28 mouse cellular contexts compared by ENCODE assay signal in the genomic region with DNA sequence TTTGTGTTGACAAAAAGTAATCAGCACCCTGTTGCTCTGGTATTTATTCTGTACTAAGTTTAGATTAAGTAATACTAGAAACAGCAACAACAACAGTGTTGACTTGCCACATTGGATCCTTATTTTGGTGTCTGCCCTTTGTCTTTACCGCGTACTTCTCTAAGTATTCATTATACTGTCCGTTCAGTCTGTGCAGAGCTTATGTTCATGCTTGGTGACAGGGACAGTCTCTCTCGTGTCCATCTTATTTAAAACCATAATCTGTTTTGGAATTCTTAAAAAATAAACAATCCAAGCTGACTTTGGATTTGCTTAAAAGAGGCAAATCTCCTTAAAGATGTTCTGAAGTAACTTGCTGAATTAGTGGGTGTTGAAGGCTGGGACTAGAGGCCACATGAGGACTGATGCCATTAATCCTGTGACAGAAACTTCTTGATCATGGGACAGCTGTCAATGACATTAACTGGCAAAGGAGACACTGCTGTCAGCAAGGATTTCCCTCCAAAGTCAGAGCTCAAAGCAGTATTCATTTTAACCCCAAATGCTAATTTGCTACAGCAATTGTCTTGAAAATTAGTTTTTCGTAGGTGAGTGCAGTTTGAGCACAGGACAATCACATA. TPM values are rescaled to one million over a fixed set of nuclear protein-coding genes. Genes with fewer than 3 reads are reported as not detected.
A peak's percentile ranks its signal among the peaks of the same experiment; 100 is the strongest.
DNase-seq lines count a peak whose midpoint lies in the region; ATAC-seq and TF ChIP-seq lines count a peak whose summit lies in the region.
"Had no signal": no experiment of that assay in that cellular context is flagged by ENCODE, and none has a peak within 500 bp of the region (broad histone marks: within the 10 kb centered on the region; RNA-seq: fewer than 3 reads in every experiment).

No protein-coding gene starts in this region.

- ATAC-seq in lung, embryonic 15.5 days (ENCODE audit: borderline replicate concordance, extremely low read depth, low FRiP score, low TSS enrichment), result peak; percentile 79
- no peak for ATAC-seq in lung, postnatal 0 days
- ATAC-seq: activated CD4-positive, CD25-positive, alpha-beta regulatory T cell, adult 4 months; forebrain, embryonic 15.5 days; hindbrain, embryonic 16.5 days had no signal

- H3K4me2 ChIP-seq in lung, embryonic 15.5 days, result 0 out of 2 replicates have a peak overlapping the region, but pooled peaks have one; percentile 5
- no peak overlapping the region for H3K4me2 ChIP-seq in lung, postnatal 0 days (replicated peaks; ENCODE audit: low read depth, low read length)
- H3K4me2 ChIP-seq: embryonic facial prominence, embryonic 12.5 days; embryonic facial prominence, embryonic 15.5 days; forebrain, embryonic 12.5 days; forebrain, embryonic 15.5 days; heart, embryonic 15.5 days; hindbrain, embryonic 13.5 days had no signal

- TF ChIP-seq POLR2A in embryonic fibroblast, embryonic 13.5 days (IDR thresholded peaks at IDR 0.05; ENCODE audit: low read depth, low read length), result no peak

- peak; percentile 31 for DNase-seq in embryo, embryonic 10 days (ENCODE audit: low spot score)
- no peak for DNase-seq in embryo, embryonic 10.5 days (ENCODE audit: low spot score)
- no peak for DNase-seq in lung, postnatal 0 days (ENCODE audit: low spot score)
- peak; percentile 22 for DNase-seq in lung, postnatal 25 days (ENCODE audit: low spot score)
- no peak for DNase-seq in lung, postnatal 4 days
- no peak for DNase-seq in thymus, postnatal 14 days
- DNase-seq: adrenal gland, adult 8-10 months; adrenal gland, postnatal 25 days; cerebellum, adult 11-12 months; cerebellum, adult 8-10 months; cerebellum, postnatal 10 days; cerebellum, postnatal 36 days; gastrocnemius, postnatal 36 days; heart, postnatal 10 days; heart, postnatal 36 days had no signal

- no peak for TF ChIP-seq EP300 in lung, postnatal 0 days (IDR thresholded peaks at IDR 0.05)

- H3K27me3 ChIP-seq in lung, embryonic 15.5 days, result no peaks in the 10 kb centered on the region
- H3K27me3 ChIP-seq in lung, postnatal 0 days (replicated peaks; ENCODE audit: insufficient read depth, low read length), result no peaks in the 10 kb centered on the region
- H3K27me3 ChIP-seq: embryonic facial prominence, embryonic 12.5 days; embryonic facial prominence, embryonic 15.5 days; forebrain, embryonic 12.5 days; forebrain, embryonic 15.5 days; heart, embryonic 15.5 days; hindbrain, embryonic 13.5 days had no signal

- H3K36me3 ChIP-seq in lung, embryonic 15.5 days, result no peaks in the 10 kb centered on the region
- H3K36me3 ChIP-seq in lung, postnatal 0 days (ENCODE audit: insufficient read depth, low read length), result no peaks in the 10 kb centered on the region
- H3K36me3 ChIP-seq: embryonic facial prominence, embryonic 12.5 days; embryonic facial prominence, embryonic 15.5 days; forebrain, embryonic 12.5 days; forebrain, embryonic 15.5 days; heart, embryonic 12.5 days; heart, embryonic 15.5 days; hindbrain, embryonic 10.5 days; hindbrain, embryonic 13.5 days had no signal

- H3K27ac ChIP-seq in lung, embryonic 15.5 days, result peak overlapping the region; percentile 68
- no peak overlapping the region for H3K27ac ChIP-seq in lung, postnatal 0 days (ENCODE audit: low read length)
- peak overlapping the region; percentile 57 for H3K27ac ChIP-seq in embryonic fibroblast, embryonic 13.5 days (ENCODE audit: insufficient read depth, low read length)
- H3K27ac ChIP-seq: embryonic facial prominence, embryonic 12.5 days; embryonic facial prominence, embryonic 15.5 days; forebrain, embryonic 12.5 days; forebrain, embryonic 15.5 days; heart, embryonic 15.5 days; hindbrain, embryonic 10.5 days; hindbrain, embryonic 13.5 days had no signal

- no peak overlapping the region for H3K4me3 ChIP-seq in lung, embryonic 15.5 days
- no peak overlapping the region for H3K4me3 ChIP-seq in lung, postnatal 0 days (ENCODE audit: low read depth, low read length)
- no peak overlapping the region for H3K4me3 ChIP-seq in embryonic fibroblast, embryonic 13.5 days (ENCODE audit: insufficient read depth, low read length)
- H3K4me3 ChIP-seq: embryonic facial prominence, embryonic 12.5 days; embryonic facial prominence, embryonic 15.5 days; erythroblast, embryonic 14.5 days; forebrain, embryonic 12.5 days; forebrain, embryonic 15.5 days; heart, embryonic 12.5 days; heart, embryonic 15.5 days; hindbrain, embryonic 10.5 days; hindbrain, embryonic 13.5 days had no signal

- 55% methylated on average over 5 of the region's 5 CpGs for WGBS in lung, embryonic 15.5 days
- WGBS in lung, postnatal 0 days, result 64% methylated on average over 5 of the region's 5 CpGs

- peaks cover 20% of the 10 kb centered on the region for H3K4me1 ChIP-seq in lung, embryonic 15.5 days
- peaks cover 3% of the 10 kb centered on the region; the same call in 1 of the 2 replicates for H3K4me1 ChIP-seq in lung, postnatal 0 days (ENCODE audit: insufficient read depth, low read depth, low read length)
- H3K4me1 ChIP-seq in embryonic fibroblast, embryonic 13.5 days (ENCODE audit: control insufficient read depth, insufficient read depth, low read length), result peaks cover 8% of the 10 kb centered on the region
- H3K4me1 ChIP-seq: forebrain, embryonic 15.5 days; hindbrain, embryonic 13.5 days had no signal

- H3K9me3 ChIP-seq in lung, embryonic 15.5 days, result no peaks in the 10 kb centered on the region
- H3K9me3 ChIP-seq in lung, postnatal 0 days (ENCODE audit: low read length), result no peaks in the 10 kb centered on the region
- H3K9me3 ChIP-seq: embryonic facial prominence, embryonic 12.5 days; embryonic facial prominence, embryonic 15.5 days; forebrain, embryonic 12.5 days; forebrain, embryonic 15.5 days; heart, embryonic 12.5 days; heart, embryonic 15.5 days; hindbrain, embryonic 10.5 days; hindbrain, embryonic 13.5 days had no signal

- H3K9ac ChIP-seq in lung, embryonic 15.5 days, result no peak overlapping the region
- no peak overlapping the region for H3K9ac ChIP-seq in lung, postnatal 0 days (replicated peaks; ENCODE audit: low read depth)
- H3K9ac ChIP-seq: embryonic facial prominence, embryonic 12.5 days; embryonic facial prominence, embryonic 15.5 days; forebrain, embryonic 12.5 days; forebrain, embryonic 15.5 days; heart, embryonic 12.5 days; heart, embryonic 15.5 days; hindbrain, embryonic 13.5 days had no signal

- TF ChIP-seq CTCF in lung, postnatal 0 days (IDR thresholded peaks at IDR 0.05), result no peak
- no peak for TF ChIP-seq CTCF in embryonic fibroblast, embryonic 13.5 days (IDR thresholded peaks at IDR 0.05; ENCODE audit: borderline replicate concordance, insufficient read depth, low read length)

RNA-seq across cellular contexts. Expression of gene Hmgcll1, which starts 55.8 kb away (rescaled TPM):
- polyA plus RNA-seq in lung, embryonic 15.5 days (2015; fragmentation: Nextera tagmentation; extraction: Ambion mirVana), result 8.8 and 9.9 TPM in 2 replicates
- polyA plus RNA-seq in lung, postnatal 0 days (2015; fragmentation: Nextera tagmentation; extraction: Ambion mirVana), result 4.7 and 5.7 TPM in 2 replicates
- 3.5 and 4.3 TPM in 2 replicates for polyA plus RNA-seq in embryonic fibroblast, embryonic 13.5 days (2011; ENCODE audit: insufficient read length, low read depth, missing spikeins)
- polyA plus RNA-seq: activated CD4-positive, CD25-positive, alpha-beta regulatory T cell, adult 4 months; erythroblast, embryonic 14.5 days had no signal

Comparison
In these comparisons a context has a peak if more than half of its experiments do, and no peak if none do; other contexts are left out.
1. DNase-seq: peak in embryo, embryonic 10 days (single experiment) and lung, postnatal 25 days (single experiment); none in embryo, embryonic 10.5 days (single experiment), lung, postnatal 0 days (single experiment), lung, postnatal 4 days (0 of 2) and thymus, postnatal 14 days (single experiment).